Mouse (Mus musculus) left cerebral cortex, postnatal 10 days (tissue): ENCODE results near the gene Gatad2b. TPM values are rescaled to one million over a fixed set of nuclear protein-coding genes. Genes with fewer than 3 reads are reported as not detected.

ENCODE experiments used
- DNase-seq, 2 experiments: peaks; one replicate each; pipeline ENCODE4 v3.0.0; 2021 to 2022; ENCODE audit warnings: low spot score in 2 of 2, mixed read lengths in 1 of 2; ENCODE audit errors: extremely low spot score in 1 of 2
- intact Hi-C: fragments of 180-260 bp; cut with DNase I; formaldehyde crosslinking; loops from one replicate; pipeline ENCODE4 v1.15.1; 2025
- microRNA-seq: library from miRNA; unstranded; fragments of <30 nt; microRNA quantifications from one replicate; pipeline ENCODE4 v1.2.0, GENCODE M21; 2022
- total RNA-seq, 2 experiments: library from RNA; stranded (reverse); gene quantifications; 2 replicates each; pipeline ENCODE4 v1.2.3; 2021

The Gatad2b gene
- total RNA-seq, 2 experiments from 2014 or later, result 90.0 to 90.5 TPM

GRCm38 (mm10) chr3:90391941-90392340, 99.0 kb downstream of the Gatad2b start:
- DNase-seq, result no peak
- intact Hi-C loops, result no loop called here

GRCm38 (mm10) chr3:90392661-90393060, 99.7 kb downstream of the Gatad2b start:
- intact Hi-C loops, result no loop called here
- DNase-seq, result no peak

GRCm38 (mm10) chr3:90395629-90396028, 102.7 kb downstream of the Gatad2b start:
- DNase-seq, result no peak
- intact Hi-C loops, result no loop called here

GRCm38 (mm10) chr3:90400993-90401392, 108.0 kb downstream of the Gatad2b start:
- intact Hi-C loops, result no loop called here
- no peak for DNase-seq

GRCm38 (mm10) chr3:90404121-90404520, 111.1 kb downstream of the Gatad2b start:
- intact Hi-C loops, result no loop called here
- no peak for DNase-seq

GRCm38 (mm10) chr3:90404609-90405008, 111.6 kb downstream of the Gatad2b start:
- intact Hi-C loops, result no loop called here
- DNase-seq, result no peak

GRCm38 (mm10) chr3:90406414-90406813, 113.4 kb downstream of the Gatad2b start:
- DNase-seq, result no peak
- intact Hi-C loops, result no loop called here

- intact Hi-C loops, result no loop called here
- DNase-seq, result no peak
Observed at GRCm38 (mm10) chr3:90408721-90409120, 115.7 kb downstream of the Gatad2b start.

- intact Hi-C loops, result loop anchor here (2.0 kb wide), 1 partner anchor 54 kb away; no protein-coding TSS in a partner anchor
- DNase-seq, result peak; percentile 33 to 72
Observed at GRCm38 (mm10) chr3:90412312-90413010, 119.5 kb downstream of the Gatad2b start.

GRCm38 (mm10) chr3:90413011-90413396, 120.0 kb downstream of the Gatad2b start:
- intact Hi-C loops, result loop anchor here (2.0 kb wide), 1 partner anchor 54 kb away; no protein-coding TSS in a partner anchor
- no peak for DNase-seq

Small RNAs within 50 kb of the gene (microRNA-seq; reads per million reads assigned to microRNA genes)
- gene Mir7012, result not detected

Other genes starting within 250 kb of the Gatad2b start
- gene 4933434E20Rik, start 241.5 kb upstream of the Gatad2b start, total RNA-seq, result 10 to 100 TPM; 76.1 to 76.6 TPM
- 100 to 1,000 TPM; 189 to 202 TPM for gene Ubap2l, start 240.6 kb upstream of the Gatad2b start, total RNA-seq
- gene Tpm3, start 220.5 kb upstream of the Gatad2b start, total RNA-seq, result 100 to 1,000 TPM; 259 to 260 TPM
- under 1 TPM; 0.56 to 0.59 TPM for gene Nup210l, start 189.0 kb upstream of the Gatad2b start, total RNA-seq
- 100 to 1,000 TPM; 817 to 845 TPM for gene Rps27, start 79.5 kb upstream of the Gatad2b start, total RNA-seq
- 1 to 10 TPM; 6.5 to 7.0 TPM for gene Rab13, start 79.5 kb upstream of the Gatad2b start, total RNA-seq
- 10 to 100 TPM; 43.7 to 44.4 TPM for gene Jtb, start 61.6 kb upstream of the Gatad2b start, total RNA-seq
- under 1 TPM in 1 of 2 experiments, not detected in 1; 0.24 TPM for gene Creb3l4, start 49.7 kb upstream of the Gatad2b start, total RNA-seq
- gene Slc39a1, start 45.0 kb upstream of the Gatad2b start, total RNA-seq, result 10 to 100 TPM; 47.7 to 49.0 TPM
- 10 to 100 TPM; 26.4 to 31.2 TPM for gene Crtc2, start 39.0 kb upstream of the Gatad2b start, total RNA-seq
- 10 to 100 TPM; 25.2 to 27.1 TPM for gene Dennd4b, start 28.0 kb upstream of the Gatad2b start, total RNA-seq
- 10 to 100 TPM; 11.5 to 12.1 TPM for gene Slc27a3, start 96.8 kb downstream of the Gatad2b start, total RNA-seq
- 10 to 100 TPM; 57.0 to 62.0 TPM for gene Ints3, start 140.4 kb downstream of the Gatad2b start, total RNA-seq
- gene Npr1, start 172.7 kb downstream of the Gatad2b start, total RNA-seq, result 1 to 10 TPM; 3.4 to 4.3 TPM
- gene Ilf2, start 182.9 kb downstream of the Gatad2b start, total RNA-seq, result 100 to 1,000 TPM; 111 to 115 TPM
- 10 to 100 TPM; 46.7 to 47.9 TPM for gene Snapin, start 197.9 kb downstream of the Gatad2b start, total RNA-seq
- 100 to 1,000 TPM; 196 TPM for gene Chtop, start 216.3 kb downstream of the Gatad2b start, total RNA-seq
- gene S100a1, start 221.2 kb downstream of the Gatad2b start, total RNA-seq, result 10 to 100 TPM; 54.7 to 62.3 TPM
- gene S100a13, start 221.3 kb downstream of the Gatad2b start, total RNA-seq, result 10 to 100 TPM; 20.5 to 23.9 TPM
- not detected for gene S100a14, start 233.7 kb downstream of the Gatad2b start, total RNA-seq
- gene S100a16, start 244.1 kb downstream of the Gatad2b start, total RNA-seq, result 10 to 100 TPM; 73.7 to 83.6 TPM